Mouse (Mus musculus): ENCODE results near the gene Pm20d1.

GRCm38 (mm10) chr1:131764581-131765338 is 32.4 kb upstream of the Pm20d1 start:
- TF ChIP-seq POLR2A (IDR thresholded peaks at IDR 0.05; ENCODE audit: borderline replicate concordance, control insufficient read depth, low read depth, low read length) (no peak), CTCF (IDR thresholded peaks at IDR 0.05; ENCODE audit: control insufficient read depth, insufficient read depth, low read length) (no peak)
